Mouse (Mus musculus): ENCODE data around the gene Styxl1. TPM values are rescaled to one million over a fixed set of nuclear protein-coding genes. Genes with fewer than 3 reads are reported as not detected.
A peak's percentile ranks its signal among the peaks of the same experiment; 100 is the strongest.

Gene Styxl1
- polyA plus RNA-seq, 1 experiment from 2014 or later, result 0.14 TPM

- peaks cover 11% of the 10 kb centered on the region for H3K4me1 ChIP-seq
- no peak overlapping the region for H3K4me3 ChIP-seq
- H3K4me2 ChIP-seq, result no peak overlapping the region
- under 1% methylated on average over 6 of the region's 6 CpGs for WGBS
- no peaks in the 10 kb centered on the region for H3K36me3 ChIP-seq
- ATAC-seq (ENCODE audit: insufficient number of reproducible peaks, low FRiP score, low TSS enrichment, low read depth), result 0 out of 2 replicates have a peak, but pooled peaks have one; percentile 58
- 0 out of 2 replicates have a peak overlapping the region, but pooled peaks have one; percentile 27 for H3K9ac ChIP-seq
- H3K9me3 ChIP-seq, result no peaks in the 10 kb centered on the region
- H3K27me3 ChIP-seq, result 0 out of 2 replicates have a peak, but pooled peaks cover 4% of the 10 kb centered on the region
- no peak overlapping the region for H3K27ac ChIP-seq
Observed at GRCm38 (mm10) chr5:135800927-135801326, 22.7 kb upstream of the Styxl1 start.

DNA sequence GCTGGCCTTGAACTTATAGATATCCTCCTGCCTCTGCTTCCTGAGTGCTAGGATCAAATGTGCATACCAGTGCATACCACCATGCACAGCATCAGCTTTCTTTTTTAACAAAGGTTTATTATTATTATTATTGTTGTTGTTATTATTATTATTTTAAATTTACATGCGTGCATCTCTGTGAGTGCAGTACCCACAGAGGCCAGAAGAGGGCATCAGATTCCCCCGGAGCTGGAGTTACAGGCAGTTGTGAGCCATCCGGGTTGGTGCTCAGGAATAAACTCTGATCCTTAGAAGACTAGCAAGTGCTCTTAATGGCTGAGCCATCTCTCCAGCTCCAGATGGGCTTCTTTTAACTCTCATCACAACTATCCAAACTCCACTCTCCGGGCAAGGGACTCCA lies 21.6 kb upstream of the Styxl1 start:
- Histone ChIP-seq H3K4me1 (peaks cover 13% of the 10 kb centered on the region), H3K4me2 (no peak overlapping the region), H3K36me3 (no peaks in the 10 kb centered on the region), H3K27ac (no peak overlapping the region), H3K4me3 (no peak overlapping the region), H3K9ac (no peak overlapping the region), H3K9me3 (no peaks in the 10 kb centered on the region), H3K27me3 (0 out of 2 replicates have a peak, but pooled peaks cover 4% of the 10 kb centered on the region)
- WGBS, result 44% methylated on average over 4 of the region's 4 CpGs
- ATAC-seq (ENCODE audit: insufficient number of reproducible peaks, low FRiP score, low TSS enrichment, low read depth), result no peak

DNA sequence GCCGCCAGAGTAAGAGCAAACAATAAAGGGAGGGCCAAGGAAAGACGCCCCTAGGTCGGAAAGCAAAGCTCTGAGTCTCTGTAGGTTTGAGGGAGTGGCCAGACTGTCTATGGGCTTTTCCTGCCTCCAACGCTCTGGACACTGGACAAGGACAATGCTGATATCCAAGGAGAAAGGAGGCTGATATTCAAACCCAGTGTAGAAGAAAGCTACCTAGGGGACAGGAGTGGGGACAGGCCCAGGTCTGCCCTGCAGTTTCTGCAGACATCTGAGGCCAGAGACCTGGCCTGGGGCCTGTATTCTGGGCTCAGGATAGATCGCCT lies 16.6 kb upstream of the Styxl1 start:
- Histone ChIP-seq H3K4me2 (peak overlapping the region; percentile 38), H3K27ac (no peak overlapping the region), H3K4me3 (peak overlapping the region; percentile 28), H3K9me3 (no peaks in the 10 kb centered on the region), H3K9ac (no peak overlapping the region), H3K27me3 (no peaks in the 10 kb centered on the region), H3K4me1 (peaks cover 9% of the 10 kb centered on the region), H3K36me3 (peaks cover 25% of the 10 kb centered on the region)
- 10% methylated on average over 5 of the region's 5 CpGs for WGBS
- no peak for ATAC-seq (ENCODE audit: insufficient number of reproducible peaks, low FRiP score, low TSS enrichment, low read depth)

GRCm38 (mm10) chr5:135793996-135794858 lies 16.0 kb upstream of the Styxl1 start:
- ATAC-seq (ENCODE audit: insufficient number of reproducible peaks, low FRiP score, low TSS enrichment, low read depth), result peak; percentile 33; the same call in 1 of the 2 replicates
- WGBS, result 14% methylated on average over 20 of the region's 20 CpGs
- Histone ChIP-seq H3K9ac (no peak overlapping the region), H3K4me1 (peaks cover 9% of the 10 kb centered on the region), H3K4me3 (peak overlapping the region; percentile 28), H3K4me2 (peak overlapping the region; percentile 38), H3K27me3 (no peaks in the 10 kb centered on the region), H3K27ac (no peak overlapping the region), H3K9me3 (no peaks in the 10 kb centered on the region), H3K36me3 (peaks cover 31% of the 10 kb centered on the region)

- no peaks in the 10 kb centered on the region for H3K9me3 ChIP-seq
- peaks cover 20% of the 10 kb centered on the region for H3K4me1 ChIP-seq
- H3K9ac ChIP-seq, result no peak overlapping the region
- no peak overlapping the region for H3K27ac ChIP-seq
- H3K4me2 ChIP-seq, result no peak overlapping the region
- no peak for ATAC-seq (ENCODE audit: insufficient number of reproducible peaks, low FRiP score, low TSS enrichment, low read depth)
- 84% methylated on average over 4 of the region's 4 CpGs for WGBS
- peaks cover 63% of the 10 kb centered on the region for H3K36me3 ChIP-seq
- H3K4me3 ChIP-seq, result no peak overlapping the region
- H3K27me3 ChIP-seq, result no peaks in the 10 kb centered on the region
Observed at GRCm38 (mm10) chr5:135782901-135783300, 4.7 kb upstream of the Styxl1 start.

DNA sequence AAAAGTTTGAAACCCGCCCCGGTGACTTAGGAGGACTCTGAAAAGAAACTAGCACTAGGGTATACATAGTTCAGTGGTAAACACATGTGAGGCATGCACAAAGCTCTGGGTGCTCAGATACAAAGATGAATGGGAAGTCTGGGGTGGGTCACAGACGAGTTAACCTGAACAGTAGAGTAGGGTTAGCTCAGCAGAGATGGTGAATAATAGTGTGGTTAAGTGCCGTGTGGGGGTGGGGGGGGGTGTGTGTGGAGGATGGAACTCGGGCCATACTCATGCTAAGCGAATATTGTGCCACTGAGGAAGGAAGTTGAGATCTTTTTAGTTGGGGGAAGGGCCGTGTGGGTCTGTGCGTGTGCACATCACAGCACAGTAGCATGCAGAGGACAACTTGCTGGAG lies 2.1 kb upstream of the Styxl1 start:
- H3K27me3 ChIP-seq, result no peaks in the 10 kb centered on the region
- no peaks in the 10 kb centered on the region for H3K9me3 ChIP-seq
- peaks cover 37% of the 10 kb centered on the region for H3K36me3 ChIP-seq
- ATAC-seq (ENCODE audit: insufficient number of reproducible peaks, low FRiP score, low TSS enrichment, low read depth), result no peak
- no peak overlapping the region for H3K4me2 ChIP-seq
- H3K4me1 ChIP-seq, result peaks cover 31% of the 10 kb centered on the region
- no peak overlapping the region for H3K27ac ChIP-seq
- 87% methylated on average over 8 of the region's 8 CpGs for WGBS
- H3K9ac ChIP-seq, result no peak overlapping the region
- H3K4me3 ChIP-seq, result no peak overlapping the region

DNA sequence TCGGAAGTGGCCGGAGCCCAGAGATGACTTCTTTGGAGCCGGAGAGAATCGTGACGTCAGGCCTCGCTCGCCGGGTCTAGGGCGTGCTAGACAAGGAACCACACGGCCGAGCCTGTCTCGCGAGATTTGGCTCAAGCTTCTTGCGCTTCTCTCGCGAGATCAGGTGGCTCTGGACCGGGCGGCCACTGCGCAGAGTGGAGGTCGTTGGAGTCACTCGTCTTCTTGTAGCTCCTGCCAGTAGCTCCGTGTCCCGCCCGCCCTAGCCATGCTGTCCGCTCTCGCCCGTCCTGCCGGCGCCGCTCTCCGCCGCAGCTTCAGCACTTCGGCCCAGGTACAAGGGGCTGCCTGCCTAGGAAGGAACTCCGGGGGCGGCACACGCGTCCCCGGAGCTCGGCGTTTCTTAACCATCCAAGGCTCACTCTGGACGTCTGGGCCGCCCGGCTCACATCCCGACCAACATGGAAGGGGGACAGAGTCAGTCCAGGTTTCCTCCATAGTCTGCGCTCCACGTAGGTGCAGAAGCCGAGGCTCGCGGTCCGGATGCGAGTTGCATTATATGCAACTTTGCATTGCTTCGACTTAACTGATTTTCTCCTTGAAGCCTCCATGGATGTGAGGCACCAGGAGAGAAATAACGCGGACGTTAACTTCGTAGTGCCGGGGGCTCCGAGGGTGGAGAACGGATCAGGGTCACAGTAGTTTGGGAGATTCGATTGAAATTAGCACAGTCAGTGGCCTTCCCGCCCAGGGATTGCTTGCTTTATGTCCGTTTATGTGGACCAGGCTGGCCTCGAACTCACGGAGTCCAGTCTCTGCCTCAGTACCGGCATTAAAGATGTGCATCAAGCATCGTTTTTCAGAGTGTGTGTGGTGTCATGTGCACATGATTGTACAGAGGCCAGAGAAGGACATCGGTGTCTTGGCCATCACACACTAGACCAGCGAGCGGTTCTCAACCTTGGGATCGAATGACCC lies 573 bp upstream of the Styxl1 start, which contains the start of gene Mdh2:
TSS of gene Mdh2 (plus strand) at position 10 of the 975 bp plus-strand sequence.
- H3K27me3 ChIP-seq, result no peaks in the 10 kb centered on the region
- peak within 1 kb of the TSS; percentile 76 for H3K4me3 ChIP-seq
- peak; percentile 98 for ATAC-seq (ENCODE audit: insufficient number of reproducible peaks, low FRiP score, low TSS enrichment, low read depth)
- H3K36me3 ChIP-seq, result peaks cover 22% of the 10 kb centered on the region
- H3K27ac ChIP-seq, result peak within 1 kb of the TSS; percentile 92
- peak within 1 kb of the TSS; percentile 79 for H3K4me2 ChIP-seq
- no peaks in the 10 kb centered on the region for H3K9me3 ChIP-seq
- H3K9ac ChIP-seq, result peak within 1 kb of the TSS; percentile 93
- peaks cover 31% of the 10 kb centered on the region for H3K4me1 ChIP-seq
- WGBS, result under 1% methylated on average over 70 of the region's 70 CpGs

DNA sequence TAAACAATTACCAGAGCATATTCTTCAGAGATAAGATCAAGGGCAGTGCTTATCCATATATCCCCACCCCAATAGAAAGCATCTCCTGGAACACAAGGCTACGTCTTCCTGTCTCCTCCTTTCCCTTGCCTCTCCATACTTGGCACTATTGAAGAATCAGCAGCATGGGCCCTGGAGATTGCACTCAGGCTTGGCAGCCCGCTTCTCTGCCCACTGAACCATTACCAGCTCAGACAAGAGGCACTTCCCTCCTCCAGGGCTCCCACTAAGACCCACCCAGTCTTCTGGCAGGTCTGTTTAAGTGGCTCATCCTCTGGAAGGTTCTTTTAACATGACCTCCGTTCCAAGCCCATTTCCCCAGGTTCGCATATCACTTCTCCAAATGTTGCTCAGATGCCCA lies 1.6 kb downstream of the Styxl1 start:
- no peak overlapping the region for H3K4me2 ChIP-seq
- peaks cover 31% of the 10 kb centered on the region for H3K4me1 ChIP-seq
- peaks cover 2% of the 10 kb centered on the region; the same call in 1 of the 2 replicates for H3K36me3 ChIP-seq
- H3K9me3 ChIP-seq, result no peaks in the 10 kb centered on the region
- ATAC-seq (ENCODE audit: insufficient number of reproducible peaks, low FRiP score, low TSS enrichment, low read depth), result no peak
- no peak overlapping the region for H3K4me3 ChIP-seq
- no peak overlapping the region for H3K9ac ChIP-seq
- no peaks in the 10 kb centered on the region for H3K27me3 ChIP-seq
- no peak overlapping the region for H3K27ac ChIP-seq
- WGBS, result 84% methylated on average over 4 of the region's 4 CpGs

DNA sequence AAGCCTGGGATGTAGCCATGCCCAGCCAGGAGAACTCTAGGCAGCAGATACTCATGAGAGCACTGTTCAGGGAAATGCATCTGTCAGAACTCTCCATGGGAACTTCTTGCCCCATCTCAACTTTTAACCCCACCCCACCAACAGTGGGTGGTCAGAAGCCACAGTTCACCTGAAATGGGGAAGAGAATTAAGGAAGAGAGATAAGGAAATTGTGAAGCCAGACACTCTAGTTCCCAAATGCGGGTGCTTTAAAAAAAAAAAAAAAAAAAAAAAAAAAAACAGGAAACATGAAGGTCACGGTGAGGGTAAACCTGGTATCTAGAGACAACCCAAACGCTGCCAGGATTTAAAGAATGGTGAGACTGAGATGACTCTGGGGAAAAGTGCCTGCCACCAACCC lies 5.7 kb downstream of the Styxl1 start:
- H3K4me2 ChIP-seq, result no peak overlapping the region
- no peaks in the 10 kb centered on the region for H3K27me3 ChIP-seq
- H3K4me3 ChIP-seq, result no peak overlapping the region
- 47% methylated on average over 3 of the region's 3 CpGs for WGBS
- H3K27ac ChIP-seq, result no peak overlapping the region
- ATAC-seq (ENCODE audit: insufficient number of reproducible peaks, low FRiP score, low TSS enrichment, low read depth), result no peak
- H3K9ac ChIP-seq, result no peak overlapping the region
- no peaks in the 10 kb centered on the region for H3K36me3 ChIP-seq
- H3K9me3 ChIP-seq, result no peaks in the 10 kb centered on the region
- peaks cover 7% of the 10 kb centered on the region for H3K4me1 ChIP-seq

DNA sequence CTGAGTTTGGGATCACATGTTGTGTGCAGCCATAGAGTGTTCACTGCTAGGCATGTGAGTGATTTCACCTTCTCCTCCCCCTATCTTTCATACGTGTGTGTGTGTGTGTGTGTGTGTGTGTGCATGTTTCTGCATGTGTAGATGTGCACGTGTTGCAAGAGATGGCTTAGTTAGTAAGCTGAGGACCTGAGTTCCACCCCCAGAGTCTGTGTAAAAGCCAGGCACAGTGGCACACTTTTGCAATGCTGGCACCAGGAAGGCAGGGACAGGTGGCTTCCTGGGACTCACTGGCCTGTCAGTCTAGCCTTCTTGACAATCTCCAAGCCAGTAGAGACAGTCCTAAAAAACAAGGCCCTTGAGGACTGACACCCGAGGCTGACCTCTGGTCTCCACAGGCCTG lies 13.2 kb downstream of the Styxl1 start:
- no peak overlapping the region for H3K4me3 ChIP-seq
- H3K4me1 ChIP-seq, result no peaks in the 10 kb centered on the region
- WGBS, result 69% methylated on average over 3 of the region's 3 CpGs
- H3K9ac ChIP-seq, result no peak overlapping the region
- H3K9me3 ChIP-seq, result no peaks in the 10 kb centered on the region
- no peaks in the 10 kb centered on the region for H3K27me3 ChIP-seq
- H3K4me2 ChIP-seq, result no peak overlapping the region
- no peak for ATAC-seq (ENCODE audit: insufficient number of reproducible peaks, low FRiP score, low TSS enrichment, low read depth)
- H3K27ac ChIP-seq, result no peak overlapping the region
- no peaks in the 10 kb centered on the region for H3K36me3 ChIP-seq

GRCm38 (mm10) chr5:135763526-135763925 lies 14.7 kb downstream of the Styxl1 start:
- Histone ChIP-seq H3K36me3 (no peaks in the 10 kb centered on the region), H3K4me1 (no peaks in the 10 kb centered on the region), H3K27me3 (no peaks in the 10 kb centered on the region), H3K4me3 (no peak overlapping the region), H3K9ac (no peak overlapping the region), H3K27ac (no peak overlapping the region), H3K9me3 (no peaks in the 10 kb centered on the region), H3K4me2 (no peak overlapping the region)
- ATAC-seq (ENCODE audit: insufficient number of reproducible peaks, low FRiP score, low TSS enrichment, low read depth), result no peak
- WGBS, result 4% methylated on average over 7 of the region's 7 CpGs

DNA sequence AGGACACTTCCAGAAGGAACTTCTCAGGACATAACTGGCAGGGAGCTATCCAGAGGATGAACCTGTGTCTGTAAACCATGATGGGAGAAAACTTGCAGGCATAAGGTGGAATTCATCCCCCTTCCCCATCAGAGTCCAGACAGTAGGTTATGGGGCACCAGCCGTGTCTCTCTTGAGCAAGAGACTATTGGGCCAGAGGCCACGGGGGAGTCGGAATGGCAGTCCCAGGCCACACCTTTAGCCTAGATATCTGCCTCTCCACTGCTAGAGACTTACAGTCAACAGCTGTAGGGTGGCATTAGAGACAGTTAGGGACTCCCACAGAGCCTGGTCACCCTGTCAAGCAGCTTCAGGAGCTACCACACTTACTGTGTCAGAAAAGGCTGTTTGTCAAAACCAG lies 16.3 kb downstream of the Styxl1 start:
- 77% methylated on average over 3 of the region's 3 CpGs for WGBS
- no peaks in the 10 kb centered on the region for H3K36me3 ChIP-seq
- no peaks in the 10 kb centered on the region for H3K4me1 ChIP-seq
- no peak for ATAC-seq (ENCODE audit: insufficient number of reproducible peaks, low FRiP score, low TSS enrichment, low read depth)
- no peak overlapping the region for H3K9ac ChIP-seq
- no peak overlapping the region for H3K4me2 ChIP-seq
- H3K9me3 ChIP-seq, result no peaks in the 10 kb centered on the region
- H3K4me3 ChIP-seq, result no peak overlapping the region
- H3K27me3 ChIP-seq, result no peaks in the 10 kb centered on the region
- H3K27ac ChIP-seq, result no peak overlapping the region

Data from limb, embryonic 15.5 days (tissue).